Mouse (Mus musculus) stomach, postnatal 0 days (tissue): ENCODE data around the gene Olfr1382. TPM values are rescaled to one million over a fixed set of nuclear protein-coding genes. Genes with fewer than 3 reads are reported as not detected.
"Not testable (repeated sequence)": the region's sequence is repeated elsewhere in the genome, so short reads cannot be mapped to it uniquely, and the experiment has no call there.

Experiments
- ATAC-seq: fragments of 200-750 bp; cut with Nextera tagmentation; 2 replicates; pipeline ENCODE4 v1.8.0; 2017; ENCODE audit not compliant: low FRiP score, low TSS enrichment
- DNase-seq: peaks from one replicate; pipeline ENCODE4 v3.0.0-alpha.2; 2016; ENCODE audit warnings: low spot score
- H3K27ac ChIP-seq: fragments of 300-500 bp; sonication (generic); replicated peaks from 2 replicates; pipeline ENCODE4 v1.5.1; 2014; ENCODE audit warnings: mild to moderate bottlenecking, control low read depth
- H3K27me3 ChIP-seq: fragments of 300-500 bp; sonication (generic); 2 replicates; pipeline ENCODE4 v1.6.1; 2014; ENCODE audit warnings: low read length; ENCODE audit not compliant: control insufficient read depth, insufficient read depth
- H3K36me3 ChIP-seq: fragments of 300-500 bp; sonication (generic); 2 replicates; pipeline ENCODE4 v1.6.1; 2014; ENCODE audit warnings: low read length, mixed read lengths; ENCODE audit not compliant: control insufficient read depth, insufficient read depth
- H3K4me1 ChIP-seq: fragments of 300-500 bp; sonication (generic); replicated peaks from 2 replicates; pipeline ENCODE4 v1.6.1; 2014; ENCODE audit warnings: antibody characterized with exemption; ENCODE audit not compliant: control insufficient read depth, insufficient read depth
- H3K4me2 ChIP-seq: fragments of 300-500 bp; sonication (generic); replicated peaks from 2 replicates; pipeline ENCODE4 v1.6.1; 2014; ENCODE audit warnings: low read depth, mild to moderate bottlenecking, control low read depth, moderate library complexity
- H3K4me3 ChIP-seq: fragments of 300-500 bp; sonication (generic); 2 replicates; pipeline ENCODE4 v1.5.1; 2014; ENCODE audit warnings: low read depth, low read length, control low read depth
- H3K9ac ChIP-seq: fragments of 300-500 bp; sonication (generic); 2 replicates; pipeline ENCODE4 v1.6.1; 2014; ENCODE audit warnings: mild to moderate bottlenecking, low read length, control low read depth, mixed read lengths
- H3K9me3 ChIP-seq: fragments of 300-500 bp; sonication (generic); 2 replicates; pipeline ENCODE4 v1.6.1; 2016; ENCODE audit warnings: low read length; ENCODE audit not compliant: control insufficient read depth
- CTCF ChIP-seq: IDR thresholded peaks from 2 replicates; pipeline ENCODE4 v1.5.1; 2016; ENCODE audit warnings: antibody characterized with exemption, low read depth, mild to moderate bottlenecking, moderate library complexity
- EP300 ChIP-seq: optimal IDR thresholded peaks from 2 replicates; pipeline ENCODE3; 2016; ENCODE audit warnings: antibody characterized with exemption
- WGBS: fragments of 180-500 bp; shearing (Covaris S2); extraction: QIAGEN DNeasy Blood & Tissue Kit; methylation state at CpG from one replicate; pipeline ENCODE4 v1.1.7; 2014; 5-methylcytosine and 5-hydroxymethylcytosine counted together
- polyA plus RNA-seq: library from polyadenylated mRNA; unstranded; fragments of >200 nt; fragmentation: Nextera tagmentation; extraction: Ambion mirVana; gene quantifications from 2 replicates; pipeline ENCODE4 v1.2.1, GENCODE M21; 2015

Gene Olfr1382
- not detected in 2 replicates for polyA plus RNA-seq

DNA sequence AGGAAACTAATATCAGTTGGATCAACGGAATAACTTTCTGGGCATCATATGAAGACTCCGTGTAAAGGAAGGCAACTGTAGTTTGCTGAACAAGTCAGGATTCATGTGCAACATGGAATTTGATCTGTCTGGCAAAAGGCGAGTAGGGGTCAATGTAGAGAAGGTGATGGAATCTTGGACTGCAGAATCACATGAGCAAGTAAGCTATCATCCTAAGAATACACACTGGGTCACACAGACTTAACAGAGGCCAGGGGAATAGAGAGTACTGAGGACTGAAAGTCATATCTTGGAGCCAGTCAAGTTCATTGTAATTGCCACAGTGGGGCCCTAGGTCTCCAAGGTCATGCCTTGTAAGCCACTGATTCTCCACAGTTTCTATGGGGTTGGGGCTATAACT lies at the start of gene Olfr1382:
TSS of gene Olfr1382 (plus strand) at position 301 of the 400 bp plus-strand sequence.
- WGBS = 80% methylated on average over 3 of the region's 3 CpGs
- Histone ChIP-seq H3K27ac (no peak within 1 kb of the TSS), H3K4me3 (no peak within 1 kb of the TSS), H3K4me1 (no peaks in the 10 kb centered on the region), H3K9ac (no peak within 1 kb of the TSS), H3K36me3 (no peaks in the 10 kb centered on the region), H3K9me3 (no peaks in the 10 kb centered on the region), H3K27me3 (no peaks in the 10 kb centered on the region), H3K4me2 (no peak within 1 kb of the TSS)
- ATAC-seq (no peak), DNase-seq (no peak)
- no peak for TF ChIP-seq EP300
- no peak for TF ChIP-seq CTCF

- Histone ChIP-seq H3K27me3 (no peaks in the 10 kb centered on the region), H3K4me1 (no peaks in the 10 kb centered on the region), H3K4me3 (no peak overlapping the region), H3K27ac (no peak overlapping the region), H3K9ac (no peak overlapping the region), H3K9me3 (no peaks in the 10 kb centered on the region), H3K4me2 (no peak overlapping the region), H3K36me3 (no peaks in the 10 kb centered on the region)
- ATAC-seq (no peak), DNase-seq (no peak)
- no peak for TF ChIP-seq EP300
- TF ChIP-seq CTCF = no peak
- WGBS = 33% methylated on average over 4 of the region's 4 CpGs
These were observed 42.1 kb upstream of the Olfr1382 start for GRCm38 (mm10) chr11:49485973-49486372.

DNA sequence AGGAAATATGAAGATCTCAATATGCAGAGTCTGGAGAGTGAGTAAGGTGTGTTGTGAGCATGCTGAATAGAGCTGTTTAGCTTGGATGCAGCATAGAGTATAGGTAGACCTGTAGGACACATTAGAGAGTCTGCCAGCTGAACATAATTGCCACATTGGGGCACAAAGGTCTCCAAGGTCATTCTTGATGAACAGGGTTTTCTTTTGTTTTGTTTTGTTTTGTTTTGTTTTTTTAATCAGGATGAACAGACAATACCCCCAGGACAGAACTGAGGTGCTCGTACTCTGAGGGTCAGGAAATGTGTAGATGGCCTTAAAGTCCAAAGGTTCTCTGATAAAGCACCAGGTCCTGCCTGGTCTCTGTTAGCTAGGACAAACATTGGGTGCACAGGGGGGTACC lies 39.3 kb upstream of the Olfr1382 start, which contains the start of gene Olfr1385:
TSS of gene Olfr1385 (plus strand) at position 301 of the 400 bp plus-strand sequence.
- ATAC-seq, H3K27me3 ChIP-seq, H3K9ac ChIP-seq, H3K4me3 ChIP-seq, H3K9me3 ChIP-seq, DNase-seq, H3K4me2 ChIP-seq, H3K27ac ChIP-seq, H3K4me1 ChIP-seq, H3K36me3 ChIP-seq: not testable (repeated sequence)
- 63% methylated on average over 1 of the region's 1 CpGs for WGBS

DNA sequence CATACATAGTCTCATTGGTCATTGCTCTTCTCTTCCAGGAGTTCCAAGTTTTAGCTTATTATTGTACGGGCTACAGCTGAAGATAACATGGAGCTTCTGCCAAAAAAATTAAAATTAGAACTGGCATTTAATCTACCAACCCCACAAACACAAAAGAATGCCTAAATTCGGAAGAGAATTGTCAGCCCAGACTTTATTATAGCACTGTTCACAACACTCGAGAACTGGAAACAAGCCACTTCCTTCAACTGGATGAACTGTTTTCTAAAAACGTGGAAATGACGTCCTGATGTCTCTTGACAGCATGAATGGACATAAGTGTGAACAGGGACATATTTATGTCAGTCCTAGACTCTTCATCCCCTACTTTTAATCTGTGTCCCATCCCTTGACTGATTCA lies 10.0 kb upstream of the Olfr1382 start:
- no peak overlapping the region for H3K9ac ChIP-seq
- H3K9me3 ChIP-seq = no peaks in the 10 kb centered on the region
- TF ChIP-seq EP300 (no peak), CTCF (no peak)
- H3K36me3 ChIP-seq = no peaks in the 10 kb centered on the region
- H3K4me2 ChIP-seq = no peak overlapping the region
- 61% methylated on average over 5 of the region's 5 CpGs for WGBS
- no peaks in the 10 kb centered on the region for H3K4me1 ChIP-seq
- no peak overlapping the region for H3K4me3 ChIP-seq
- ATAC-seq = no peak
- no peaks in the 10 kb centered on the region for H3K27me3 ChIP-seq
- no peak overlapping the region for H3K27ac ChIP-seq
- no peak for DNase-seq

- no peak within 1 kb of the TSS for H3K4me2 ChIP-seq
- no peaks in the 10 kb centered on the region for H3K9me3 ChIP-seq
- ATAC-seq (no peak), DNase-seq (no peak)
- H3K36me3 ChIP-seq = no peaks in the 10 kb centered on the region
- H3K27ac ChIP-seq = no peak within 1 kb of the TSS
- no peaks in the 10 kb centered on the region for H3K27me3 ChIP-seq
- H3K4me3 ChIP-seq = no peak within 1 kb of the TSS
- no peaks in the 10 kb centered on the region for H3K4me1 ChIP-seq
- TF ChIP-seq EP300 (no peak), CTCF (no peak)
- H3K9ac ChIP-seq = no peak within 1 kb of the TSS
These were observed 8.7 kb upstream of the Olfr1382 start, which contains the start of gene Olfr1383 for GRCm38 (mm10) chr11:49519348-49519747. Gene Olfr1383, plus strand, starts transcription at chr11:49519648.

- TF ChIP-seq CTCF (no peak), EP300 (no peak)
- no peak for DNase-seq
- ATAC-seq = no peak
- no peak overlapping the region for H3K27ac ChIP-seq
- H3K4me3 ChIP-seq = no peak overlapping the region
- no peaks in the 10 kb centered on the region for H3K36me3 ChIP-seq
- H3K4me2 ChIP-seq = no peak overlapping the region
- H3K9me3 ChIP-seq = no peaks in the 10 kb centered on the region
- no peak overlapping the region for H3K9ac ChIP-seq
- no peaks in the 10 kb centered on the region for H3K4me1 ChIP-seq
- H3K27me3 ChIP-seq = no peaks in the 10 kb centered on the region
These were observed 4.7 kb downstream of the Olfr1382 start for GRCm38 (mm10) chr11:49532761-49533160.
